Mouse (Mus musculus) bone marrow macrophage, adult 2 months (primary cell): Measurements from ENCODE around the gene Kyat1.

Experiments used
- CTCF ChIP-seq: IDR thresholded peaks from 2 replicates; pipeline ENCODE4 v1.5.1; 2012; ENCODE audit warnings: low read depth, mild to moderate bottlenecking, low read length, moderate library complexity
- POLR2A ChIP-seq: IDR thresholded peaks from 2 replicates; pipeline ENCODE4 v1.6.1; 2012; ENCODE audit warnings: mild to moderate bottlenecking, low read depth, low read length, borderline replicate concordance

DNA sequence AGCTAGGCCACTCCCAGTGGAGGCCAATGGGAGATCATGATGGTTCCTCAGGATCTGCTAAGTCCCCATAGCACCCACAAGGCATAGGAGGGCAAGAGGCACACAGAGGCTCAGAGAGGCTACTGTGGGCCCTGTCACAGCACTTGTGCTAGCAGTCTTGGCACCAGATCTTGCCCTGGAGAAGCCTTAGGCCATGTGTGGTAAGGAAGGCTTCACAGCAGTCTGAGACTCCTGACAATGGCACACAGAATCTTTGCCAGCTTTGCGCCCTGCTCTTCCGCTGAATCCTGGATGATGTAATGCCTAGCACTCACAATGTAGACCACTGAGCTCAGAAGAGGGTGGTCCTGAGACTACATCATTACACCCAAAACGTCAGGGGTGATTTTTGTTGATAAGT lies 11.0 kb downstream of the Kyat1 start:
- TF ChIP-seq CTCF (no peak), POLR2A (no peak)
